8 mouse cellular contexts compared by ENCODE assay signal in genomic region chr14:54925349-54926342, GRCm38 (mm10). TPM values are rescaled to one million over a fixed set of nuclear protein-coding genes. Genes with fewer than 3 reads are reported as not detected.
DNase-seq lines count a peak whose midpoint lies in the region; ATAC-seq and TF ChIP-seq lines count a peak whose summit lies in the region.
"Had no signal": no experiment of that assay in that cellular context is flagged by ENCODE, and none has a peak within 500 bp of the region (broad histone marks: within the 10 kb centered on the region; RNA-seq: fewer than 3 reads in every experiment).

TSS of gene Efs (minus strand) at chr14:54926126.

- H3K4me2 ChIP-seq in hindbrain, postnatal 0 days (ENCODE audit: low read depth, low read length) = peak within 1 kb of the TSS; percentile 98
- peak within 1 kb of the TSS; percentile 96 for H3K4me2 ChIP-seq in limb, embryonic 14.5 days (replicated peaks; ENCODE audit: low read depth, low read length, severe bottlenecking)
- peak within 1 kb of the TSS; percentile 95 for H3K4me2 ChIP-seq in midbrain, embryonic 16.5 days (ENCODE audit: low read length)

- TF ChIP-seq POLR2A in limb, embryonic 14.5 days (IDR thresholded peaks at IDR 0.05; ENCODE audit: borderline replicate concordance, extremely low read depth, insufficient read depth, insufficient read length) = no peak

- no peaks in the 10 kb centered on the region for H3K9me3 ChIP-seq in hindbrain, postnatal 0 days (ENCODE audit: low read length)
- peaks cover 6% of the 10 kb centered on the region for H3K9me3 ChIP-seq in limb, embryonic 14.5 days (ENCODE audit: control insufficient read depth, low read length)
- H3K9me3 ChIP-seq in midbrain, embryonic 16.5 days (replicated peaks; ENCODE audit: control insufficient read depth, low read length, poor library complexity, severe bottlenecking) = no peaks in the 10 kb centered on the region

- peaks cover 22% of the 10 kb centered on the region; the same call in 1 of the 2 replicates for H3K4me1 ChIP-seq in hindbrain, postnatal 0 days (ENCODE audit: insufficient read depth, low read length)
- H3K4me1 ChIP-seq in limb, embryonic 14.5 days (ENCODE audit: control insufficient read depth, insufficient read depth, low read length) = peaks cover 26% of the 10 kb centered on the region
- H3K4me1 ChIP-seq in midbrain, embryonic 16.5 days (ENCODE audit: control insufficient read depth, insufficient read depth, low read length) = peaks cover 24% of the 10 kb centered on the region

- peak within 1 kb of the TSS; percentile 95 for H3K27ac ChIP-seq in hindbrain, postnatal 0 days
- H3K27ac ChIP-seq in limb, embryonic 14.5 days (replicated peaks; ENCODE audit: low read depth, low read length) = peak within 1 kb of the TSS; percentile 100
- H3K27ac ChIP-seq in midbrain, embryonic 16.5 days (ENCODE audit: low read length) = peak within 1 kb of the TSS; percentile 87

- H3K9ac ChIP-seq in hindbrain, postnatal 0 days (replicated peaks; ENCODE audit: low read length) = peak within 1 kb of the TSS; percentile 78
- peak within 1 kb of the TSS; percentile 95 for H3K9ac ChIP-seq in limb, embryonic 14.5 days (ENCODE audit: low read depth, low read length, severe bottlenecking)
- peak within 1 kb of the TSS; percentile 79 for H3K9ac ChIP-seq in midbrain, embryonic 16.5 days (ENCODE audit: low read depth, low read length)

- 3% methylated on average over 43 of the region's 57 CpGs for WGBS in hindbrain, postnatal 0 days
- WGBS in limb, embryonic 14.5 days = 2% methylated on average over 40 of the region's 57 CpGs
- 2% methylated on average over 57 of the region's 57 CpGs for WGBS in midbrain, embryonic 16.5 days

- peak in 1 of 2 experiments; percentile 15 for DNase-seq in adrenal gland, postnatal 4 days (ENCODE audit: low spot score in 2 of 2)
- peak; percentile 75 for DNase-seq in embryo, embryonic 10 days (ENCODE audit: low spot score)
- peak; percentile 78 for DNase-seq in gastrocnemius, postnatal 14 days
- peak; percentile 77 for DNase-seq in hindbrain, postnatal 0 days (ENCODE audit: low spot score)
- peak; percentile 68 for DNase-seq in limb, embryonic 14.5 days (ENCODE audit: low spot score)
- peak; percentile 73 to 82 for DNase-seq in urinary bladder, adult 18-20 months (ENCODE audit: low spot score in 2 of 2)

- peak; percentile 67 for ATAC-seq in hindbrain, postnatal 0 days
- peak; percentile 49 for ATAC-seq in limb, embryonic 14.5 days (ENCODE audit: low FRiP score, low read depth)
- ATAC-seq in midbrain, embryonic 16.5 days = peak; percentile 68

- no peaks in the 10 kb centered on the region for H3K36me3 ChIP-seq in hindbrain, postnatal 0 days (ENCODE audit: insufficient read depth, low read length)
- peaks cover 19% of the 10 kb centered on the region for H3K36me3 ChIP-seq in limb, embryonic 14.5 days (ENCODE audit: control insufficient read depth, insufficient read depth, low read length)
- H3K36me3 ChIP-seq in midbrain, embryonic 16.5 days (ENCODE audit: control insufficient read depth, insufficient read depth, low read length) = peaks cover under 1% of the 10 kb centered on the region; the same call in 1 of the 2 replicates

- H3K27me3 ChIP-seq in hindbrain, postnatal 0 days (ENCODE audit: insufficient read depth, low read length) = no peaks in the 10 kb centered on the region
- H3K27me3 ChIP-seq in limb, embryonic 14.5 days (ENCODE audit: control insufficient read depth, insufficient read depth, low read length) = no peaks in the 10 kb centered on the region
- no peaks in the 10 kb centered on the region for H3K27me3 ChIP-seq in midbrain, embryonic 16.5 days (ENCODE audit: control insufficient read depth, insufficient read depth, low read depth, low read length)

- intact Hi-C loops in gastrocnemius, postnatal 14 days (cut with DNase I; ENCODE audit: low total_unique reads) = no loop called here

- H3K4me3 ChIP-seq in hindbrain, postnatal 0 days (ENCODE audit: low read length) = peak within 1 kb of the TSS; percentile 53
- peak within 1 kb of the TSS; percentile 65 for H3K4me3 ChIP-seq in limb, embryonic 14.5 days (replicated peaks; ENCODE audit: low read length)
- H3K4me3 ChIP-seq in midbrain, embryonic 16.5 days (ENCODE audit: low read depth, low read length) = peak within 1 kb of the TSS; percentile 54

- no peak for TF ChIP-seq CTCF in hindbrain, postnatal 0 days (IDR thresholded peaks at IDR 0.05; ENCODE audit: low read depth)

RNA-seq across cellular contexts. Expression of gene Efs, which starts in this region (rescaled TPM):
- 10 to 100 TPM; 13.2 to 13.9 TPM for total RNA-seq in adrenal gland, postnatal 4 days (2021)
- total RNA-seq in gastrocnemius, postnatal 14 days (2021) = 1 to 10 TPM; 5.1 to 7.4 TPM
- total RNA-seq in hindbrain, postnatal 0 days (2014; rRNA removed) = 38.0 and 43.1 TPM in 2 replicates
- polyA plus RNA-seq in hindbrain, postnatal 0 days (2015; fragmentation: Nextera tagmentation; extraction: Ambion mirVana) = 12.9 and 13.8 TPM in 2 replicates
- 117 and 171 TPM in 2 replicates for polyA plus RNA-seq in limb, embryonic 14.5 days (2012; rRNA removed)
- 58.9 and 66.9 TPM in 2 replicates for polyA plus RNA-seq in limb, embryonic 14.5 days (2014; fragmentation: Nextera tagmentation; extraction: Ambion mirVana)
- polyA plus RNA-seq in midbrain, embryonic 16.5 days (2015; fragmentation: Nextera tagmentation; extraction: Ambion mirVana) = 11.7 and 12.9 TPM in 2 replicates
- polyA plus RNA-seq: erythroblast, embryonic 14.5 days had no signal
